Mouse (Mus musculus): ENCODE data around the gene Ap3b1.

GRCm38 (mm10) chr13:94359282-94359920 is 641 bp downstream of the Ap3b1 start:
- TF ChIP-seq CTCF (IDR thresholded peaks at IDR 0.05; ENCODE audit: insufficient read depth, low read length) = no peak
- no peak for TF ChIP-seq POLR2A (IDR thresholded peaks at IDR 0.05; ENCODE audit: borderline replicate concordance, extremely low read depth, low read depth, low read length)

Data from lung, adult 2 months (tissue).